ENCODE assay signal across 36 mouse cellular contexts in the genomic region with DNA sequence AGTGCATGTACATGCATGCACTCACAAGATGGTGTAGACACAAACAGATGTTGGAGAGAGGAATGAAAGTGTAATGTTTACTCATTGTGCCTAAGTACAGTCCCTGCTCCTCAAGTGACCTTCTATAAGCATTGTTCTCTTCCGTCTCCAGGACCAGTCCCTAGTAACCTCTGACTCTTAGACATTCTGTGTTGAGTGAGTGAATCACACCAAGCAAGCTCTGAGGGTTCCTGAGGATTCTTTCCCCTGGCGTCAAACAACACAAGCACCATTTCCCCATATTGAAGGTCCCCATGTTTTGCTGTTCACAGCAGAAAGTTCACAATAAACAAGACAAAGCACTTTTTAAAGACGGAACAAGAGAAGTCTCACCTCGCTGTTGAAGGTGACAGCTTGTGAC. TPM values are rescaled to one million over a fixed set of nuclear protein-coding genes. Genes with fewer than 3 reads are reported as not detected.
"Had no signal": no experiment of that assay in that cellular context is flagged by ENCODE, and none has a peak within 500 bp of the region (broad histone marks: within the 10 kb centered on the region; RNA-seq: fewer than 3 reads in every experiment).

No protein-coding gene starts in this region.

- H3K27me3 ChIP-seq: heart, embryonic 13.5 days; heart, embryonic 15.5 days; hindbrain, embryonic 12.5 days; intestine, embryonic 15.5 days had no signal

- ATAC-seq: forebrain, embryonic 16.5 days; hindbrain, embryonic 16.5 days; inflammation-experienced regulatory T-cells, adult 6 months; intestine, embryonic 15.5 days; intestine, postnatal 0 days had no signal

- H3K36me3 ChIP-seq: heart, embryonic 13.5 days; heart, embryonic 15.5 days; hindbrain, embryonic 10.5 days; hindbrain, embryonic 12.5 days; intestine, embryonic 15.5 days; limb, embryonic 10.5 days; limb, embryonic 12.5 days had no signal

- H3K27ac ChIP-seq: gastrocnemius, adult 2 months; heart, embryonic 13.5 days; heart, embryonic 15.5 days; hindbrain, embryonic 10.5 days; hindbrain, embryonic 12.5 days; hindbrain, embryonic 14.5 days; intestine, embryonic 15.5 days; layer of hippocampus, adult 2 months; left cerebral cortex, adult 2 months; limb, embryonic 10.5 days; limb, embryonic 12.5 days had no signal

- H3K9ac ChIP-seq: heart, embryonic 13.5 days; heart, embryonic 15.5 days; hindbrain, embryonic 12.5 days; hindbrain, embryonic 14.5 days; intestine, embryonic 15.5 days; limb, embryonic 12.5 days had no signal

- DNase-seq: gastrocnemius, adult 2 months; gastrocnemius, postnatal 10 days; gastrocnemius, postnatal 25 days; heart, adult 18-20 months; heart, postnatal 14 days; heart, postnatal 4 days; kidney, adult 18-20 months; kidney, adult 8-10 months; kidney, postnatal 10 days; kidney, postnatal 25 days; kidney, postnatal 4 days had no signal

- H3K4me3 ChIP-seq: gastrocnemius, adult 2 months; heart, embryonic 13.5 days; heart, embryonic 15.5 days; hindbrain, embryonic 10.5 days; hindbrain, embryonic 12.5 days; intestine, embryonic 15.5 days; layer of hippocampus, adult 2 months; left cerebral cortex, adult 2 months; limb, embryonic 10.5 days; limb, embryonic 12.5 days had no signal

- H3K4me1 ChIP-seq: heart, embryonic 15.5 days; hindbrain, embryonic 10.5 days; hindbrain, embryonic 12.5 days; intestine, embryonic 15.5 days; limb, embryonic 12.5 days had no signal

- H3K4me2 ChIP-seq: heart, embryonic 11.5 days; heart, embryonic 13.5 days; heart, embryonic 15.5 days; hindbrain, embryonic 12.5 days; hindbrain, embryonic 14.5 days; intestine, embryonic 15.5 days; limb, embryonic 12.5 days had no signal

- H3K9me3 ChIP-seq: heart, embryonic 13.5 days; heart, embryonic 15.5 days; hindbrain, embryonic 10.5 days; hindbrain, embryonic 12.5 days; intestine, embryonic 15.5 days; limb, embryonic 10.5 days; limb, embryonic 12.5 days had no signal

RNA-seq across cellular contexts. Expression of gene Clec4f, which starts 24.2 kb away (rescaled TPM):
- total RNA-seq: gastrocnemius, adult 2 months; gastrocnemius, postnatal 25 days; granulocyte monocyte progenitor cell, adult 5-6 weeks; heart, postnatal 14 days; heart, postnatal 4 days; layer of hippocampus, adult 2 months; layer of hippocampus, postnatal 10 days; layer of hippocampus, postnatal 25 days; left cerebral cortex, adult 2 months; left cerebral cortex, postnatal 14 days; left cerebral cortex, postnatal 36 days had no signal
- polyA plus RNA-seq: forebrain, embryonic 16.5 days; frontal cortex, adult 2 months; hindbrain, embryonic 10.5 days; hindbrain, embryonic 12.5 days; hindbrain, embryonic 14.5 days; hindbrain, embryonic 16.5 days; inflammation-experienced regulatory T-cells, adult 6 months; kidney, embryonic 14.5 days; limb, embryonic 10.5 days; limb, embryonic 12.5 days; limb, embryonic 14.5 days had no signal

RNA-seq across cellular contexts. Expression of gene Cd207, which starts 45.8 kb away (rescaled TPM):
- total RNA-seq: gastrocnemius, adult 2 months; gastrocnemius, postnatal 10 days; gastrocnemius, postnatal 25 days; gastrocnemius, postnatal 4 days; granulocyte monocyte progenitor cell, adult 5-6 weeks; layer of hippocampus, adult 2 months; layer of hippocampus, postnatal 10 days; layer of hippocampus, postnatal 25 days; left cerebral cortex, adult 2 months; left cerebral cortex, postnatal 14 days; left cerebral cortex, postnatal 36 days had no signal
- polyA plus RNA-seq: forebrain, embryonic 16.5 days; heart, embryonic 11.5 days; hindbrain, embryonic 10.5 days; hindbrain, embryonic 12.5 days; hindbrain, embryonic 14.5 days; hindbrain, embryonic 16.5 days; inflammation-experienced regulatory T-cells, adult 6 months; intestine, embryonic 15.5 days; intestine, postnatal 0 days; kidney, embryonic 14.5 days; kidney, embryonic 16.5 days; limb, embryonic 10.5 days; limb, embryonic 12.5 days; limb, embryonic 14.5 days had no signal
